Mouse (Mus musculus) adrenal gland, adult 2 months (tissue): ENCODE measurements at regions not wholly inside any gene's neighbourhood (a gene's known extent, or its start where the extent isn't known, plus 50 kb on each side); places are given as distances from the start of the nearest gene placed in this dataset.

ENCODE experiments used
- DNase-seq: peaks from one replicate; pipeline ENCODE4 v3.0.0; 2021

DNA sequence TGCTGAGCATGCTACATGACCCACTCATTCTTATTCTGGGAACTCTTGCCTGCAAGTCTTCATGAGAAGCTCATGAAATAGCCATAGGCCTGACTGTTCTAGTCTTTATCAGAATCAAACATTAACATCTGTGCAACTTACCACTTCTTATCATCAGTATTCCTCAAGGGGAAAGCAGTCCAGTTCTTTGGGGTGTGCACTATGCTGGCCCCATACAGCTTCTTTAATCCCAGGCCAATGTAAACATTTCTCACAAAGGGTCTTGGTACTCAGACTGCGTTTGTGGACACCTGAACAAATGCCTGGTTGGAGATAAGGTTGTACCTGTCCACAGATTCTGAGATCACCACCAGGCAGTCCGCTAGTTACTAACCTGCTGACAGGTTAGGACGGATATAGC lies 51.3 kb downstream of the 3110018I06Rik start:
- DNase-seq, result no peak

GRCm38 (mm10) chr12:107541196-107541595 lies 52.8 kb downstream of the 3110018I06Rik start:
- no peak for DNase-seq

DNA sequence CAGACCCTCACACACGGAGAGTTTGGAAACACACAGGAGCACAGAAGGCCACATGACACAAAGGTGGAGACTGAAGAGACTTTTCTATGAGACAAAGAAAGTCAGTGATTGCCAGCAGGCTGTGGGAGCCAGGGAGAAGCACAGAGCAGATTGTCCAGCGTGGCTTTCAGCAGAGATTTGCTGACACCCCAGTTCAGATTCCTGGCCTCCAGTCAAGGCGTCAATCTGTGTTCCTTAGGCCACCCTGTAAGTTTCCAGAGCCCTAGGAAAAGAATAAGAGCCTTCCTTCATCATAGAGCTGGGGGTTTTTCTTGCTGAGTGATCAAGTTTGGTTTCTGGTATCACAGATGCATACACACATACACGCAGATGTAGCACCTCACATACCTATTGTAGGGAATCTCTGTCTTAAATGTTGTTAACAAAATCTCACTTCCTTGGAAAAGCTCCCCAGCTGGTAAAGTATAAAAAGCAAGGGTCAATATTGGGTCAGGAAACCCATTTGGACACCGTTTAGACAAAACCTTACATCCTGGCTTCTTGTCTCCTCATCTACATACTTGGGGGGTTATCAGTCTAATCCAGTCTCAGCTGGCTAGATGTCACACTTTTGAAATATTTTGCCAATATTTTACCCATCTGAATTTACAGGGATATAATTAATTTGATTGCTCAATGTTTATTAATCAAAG lies 58.9 kb downstream of the 3110018I06Rik start:
- no peak for DNase-seq

DNA sequence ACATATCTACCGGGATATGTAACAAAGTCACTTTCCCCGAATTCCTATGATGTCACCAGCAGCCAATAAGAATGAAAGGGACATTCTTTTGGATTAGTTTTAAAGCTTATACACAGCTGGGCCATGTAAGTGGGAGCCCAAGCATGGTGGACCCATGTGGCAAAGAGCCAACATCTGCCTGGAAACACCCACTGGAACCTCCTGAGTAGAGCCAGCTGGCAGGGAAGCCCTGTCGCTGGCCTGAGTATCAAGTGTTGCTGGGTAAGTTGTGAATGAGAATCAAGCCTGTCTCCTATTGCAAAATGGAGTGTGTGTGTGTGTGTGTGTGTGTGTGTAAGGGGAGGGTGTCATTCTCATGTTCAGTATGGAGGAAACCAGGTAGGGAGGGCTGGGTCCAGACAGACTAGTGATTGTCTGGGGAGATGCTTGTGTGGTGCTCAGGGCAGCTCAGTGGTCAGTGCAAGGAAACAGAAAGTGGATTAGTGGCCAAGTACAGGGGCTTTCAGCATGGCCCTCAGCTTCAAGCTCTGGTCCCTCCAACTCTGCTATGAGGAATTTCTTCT lies 59.5 kb downstream of the 3110018I06Rik start:
- no peak for DNase-seq

DNA sequence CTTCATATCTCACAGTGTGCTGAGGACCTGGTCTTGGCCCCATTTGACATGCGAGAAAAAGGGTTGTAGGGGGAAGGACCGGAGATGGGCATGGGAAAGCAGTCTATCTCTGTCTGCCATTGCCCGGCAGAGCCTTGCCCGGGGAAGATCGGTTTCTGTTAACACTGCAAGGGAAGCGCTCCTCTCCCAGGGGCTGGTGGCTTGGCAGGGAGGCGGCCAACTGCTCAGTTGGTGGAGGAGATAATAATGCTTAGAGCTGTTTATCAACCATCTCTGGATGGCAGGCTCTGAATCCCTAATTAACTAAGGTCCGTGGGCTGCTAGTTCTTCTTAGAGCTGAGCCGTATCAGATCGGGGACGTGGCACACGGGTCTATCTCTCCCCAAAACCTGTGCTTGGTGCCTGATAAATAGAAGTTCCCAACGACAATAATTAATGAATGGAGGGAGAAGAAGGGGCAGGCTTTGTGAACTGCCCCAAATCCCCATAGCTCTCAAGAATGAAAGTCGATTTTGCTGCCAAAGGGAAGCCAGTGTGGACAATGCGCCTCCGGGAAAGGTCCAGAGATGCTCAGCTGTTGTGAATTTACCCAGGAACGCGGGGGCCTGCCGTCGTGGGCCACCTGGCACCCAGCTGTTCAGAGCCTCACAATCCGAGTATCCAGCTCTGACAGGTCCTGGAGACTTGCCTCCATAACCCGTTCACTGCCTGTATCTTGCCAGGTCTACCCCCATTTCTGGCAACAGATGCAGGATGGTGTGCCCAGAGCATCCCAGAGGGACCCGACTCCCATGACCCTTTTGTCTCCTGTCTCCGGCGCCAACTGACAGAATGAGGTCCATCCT lies 61.2 kb downstream of the 3110018I06Rik start:
- DNase-seq, result no peak

- DNase-seq, result no peak
Measured at GRCm38 (mm10) chr12:107559191-107559590, 70.8 kb downstream of the 3110018I06Rik start.

- no peak for DNase-seq
Measured at GRCm38 (mm10) chr12:107560100-107560499, 71.7 kb downstream of the 3110018I06Rik start.

- no peak for DNase-seq
Measured at GRCm38 (mm10) chr12:107572586-107572985, 84.2 kb downstream of the 3110018I06Rik start.

GRCm38 (mm10) chr12:107579508-107579907 lies 91.1 kb downstream of the 3110018I06Rik start:
- DNase-seq, result no peak

- DNase-seq, result no peak
Measured at GRCm38 (mm10) chr12:107583151-107583720, 94.8 kb downstream of the 3110018I06Rik start.

DNA sequence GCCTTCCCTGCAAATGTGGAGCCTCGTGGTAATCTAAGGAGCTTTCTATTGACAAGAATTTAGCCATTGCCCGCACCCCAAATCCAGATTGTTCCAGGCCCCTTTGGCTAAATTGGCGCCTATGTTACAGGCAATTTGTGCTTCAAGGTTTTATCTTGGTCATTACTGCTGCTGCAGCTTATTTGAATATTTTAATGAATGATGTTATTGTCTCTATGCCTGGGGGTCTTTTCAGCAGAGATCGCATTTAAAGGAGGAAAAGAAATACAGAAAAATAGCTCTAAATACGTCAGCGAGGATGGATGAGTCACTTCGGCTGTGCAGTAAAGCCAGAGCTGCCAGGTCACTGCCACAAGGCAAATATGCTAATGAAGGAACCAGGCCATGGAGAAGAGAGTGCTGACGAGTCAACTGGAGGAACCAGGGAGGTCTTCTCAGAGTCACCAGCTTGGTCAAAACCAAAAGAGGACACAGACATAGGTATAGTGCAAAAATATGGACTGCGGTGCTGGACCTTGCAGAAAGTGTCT lies 97.3 kb downstream of the 3110018I06Rik start:
- peak; percentile 5 for DNase-seq

GRCm38 (mm10) chr12:107596236-107596635 lies 107.8 kb downstream of the 3110018I06Rik start:
- no peak for DNase-seq

DNA sequence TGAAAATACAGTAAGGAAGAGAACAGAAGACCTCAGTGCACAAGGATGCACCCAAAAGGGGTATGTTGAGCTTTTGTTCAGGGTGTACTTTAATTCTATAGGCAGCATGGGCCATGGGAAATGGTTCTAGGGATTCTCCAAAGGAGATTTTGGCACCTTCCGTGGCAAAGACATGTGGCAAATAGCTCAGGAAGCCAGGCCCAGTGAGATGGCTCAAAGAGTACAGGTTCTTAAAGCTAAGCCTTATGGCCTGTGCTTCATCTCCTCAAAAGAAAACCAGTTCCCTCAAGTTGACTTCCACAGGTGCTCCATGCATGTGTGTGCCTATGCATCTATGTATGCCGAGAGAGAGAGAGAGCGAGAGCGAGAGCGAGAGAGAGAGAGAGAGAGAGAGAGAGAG lies 112.1 kb downstream of the 3110018I06Rik start:
- no peak for DNase-seq

DNA sequence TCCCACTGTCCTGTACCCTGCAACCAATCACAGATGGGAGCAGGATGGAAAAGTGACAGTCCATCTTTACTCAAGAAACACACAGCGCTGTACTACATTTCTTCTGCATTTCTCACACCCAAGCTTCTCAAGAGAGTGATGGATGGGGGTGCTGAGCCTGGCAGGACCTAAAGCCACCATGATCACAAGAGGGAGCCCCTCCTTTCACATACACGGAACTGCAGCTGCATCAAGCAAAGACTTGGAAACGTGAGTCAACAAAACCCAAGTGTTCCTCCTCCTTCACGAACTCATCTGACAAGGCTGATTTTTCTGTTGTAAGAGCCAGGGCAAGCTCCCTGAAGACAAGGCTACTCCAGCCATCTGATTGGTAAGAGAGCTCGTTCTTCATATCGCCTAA lies 120.5 kb downstream of the 3110018I06Rik start:
- DNase-seq, result no peak

DNA sequence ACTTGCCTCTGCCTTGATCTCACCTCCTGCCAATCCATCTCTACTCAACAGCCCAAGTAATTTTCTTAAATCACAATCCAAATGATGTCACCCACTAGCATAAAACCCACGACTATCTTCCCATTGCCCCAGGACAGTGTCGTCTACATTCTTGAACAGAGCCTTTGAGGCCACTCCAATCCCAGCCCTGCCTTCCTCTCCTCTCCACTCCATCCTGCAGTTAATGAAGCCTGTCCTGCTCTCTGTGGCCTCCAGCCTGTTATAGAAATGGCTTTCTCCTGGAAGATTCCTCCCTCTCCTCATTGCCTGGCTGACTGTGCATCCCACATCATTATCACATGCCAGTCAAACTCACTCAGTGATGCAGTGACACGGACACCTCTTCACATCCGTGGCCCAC lies 121.6 kb downstream of the 3110018I06Rik start:
- DNase-seq, result no peak

DNA sequence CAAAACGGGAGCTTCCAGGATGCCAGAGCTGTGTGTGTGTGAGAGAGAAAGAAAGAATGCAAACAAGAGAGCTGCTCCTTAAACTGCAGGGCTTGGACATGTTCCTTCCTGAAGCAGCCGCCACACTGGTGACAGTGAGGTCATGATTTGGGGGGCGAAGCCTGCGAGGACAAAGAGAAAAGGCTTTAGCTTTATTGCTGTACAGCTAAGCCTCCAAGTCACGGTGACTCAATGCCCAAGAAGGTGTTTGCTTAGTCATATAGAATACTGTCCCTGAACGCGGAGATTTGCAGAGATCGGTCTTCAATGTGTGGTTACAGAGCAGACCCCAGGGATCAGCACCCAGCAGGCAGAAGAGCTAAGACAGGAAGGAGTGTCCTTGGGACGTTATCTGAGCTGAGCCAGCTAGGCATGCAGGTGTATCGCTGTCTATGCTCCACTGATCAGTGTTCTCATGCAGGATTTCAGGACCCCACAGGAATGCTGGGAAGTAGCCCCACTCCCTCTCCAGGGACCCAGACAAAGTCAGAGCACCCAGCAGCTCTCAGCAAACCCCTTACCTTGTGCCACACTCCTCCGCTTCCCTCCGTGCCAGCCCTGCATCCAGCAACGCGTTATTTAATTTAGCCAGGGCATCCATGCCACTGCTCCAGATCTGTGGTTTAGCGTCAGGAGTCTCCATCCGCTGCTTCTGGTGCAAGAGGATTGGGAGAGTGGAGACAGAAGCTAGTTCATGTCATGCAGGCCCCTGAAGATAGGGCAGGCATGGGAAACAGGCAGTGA lies 129.0 kb downstream of the 3110018I06Rik start:
- no peak for DNase-seq

DNA sequence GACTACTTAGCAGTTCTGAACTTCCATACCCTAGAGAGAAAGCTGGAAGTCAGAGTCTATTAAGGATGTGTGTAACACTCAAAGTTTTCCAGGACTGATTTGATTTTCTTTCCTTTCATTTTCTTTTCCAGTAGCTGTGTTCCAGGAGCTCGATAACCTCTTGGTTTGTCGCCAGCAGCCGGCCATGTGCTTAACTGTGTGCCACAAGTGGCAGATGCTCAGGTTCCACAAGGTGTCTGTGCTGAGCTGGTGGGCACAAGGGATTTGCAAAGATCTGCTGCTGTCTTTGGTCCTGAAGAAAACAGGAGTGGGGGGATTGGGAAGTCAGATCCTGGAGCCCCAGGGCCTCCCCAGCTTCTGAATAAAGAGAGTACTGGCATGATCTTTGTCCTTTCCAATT lies 136.0 kb downstream of the 3110018I06Rik start:
- DNase-seq, result no peak

- DNase-seq, result no peak
Measured at GRCm38 (mm10) chr12:107648008-107648407, 159.6 kb downstream of the 3110018I06Rik start.

GRCm38 (mm10) chr12:107652126-107652728 lies 163.8 kb downstream of the 3110018I06Rik start:
- DNase-seq, result no peak

GRCm38 (mm10) chr12:107653131-107653530 lies 164.7 kb downstream of the 3110018I06Rik start:
- DNase-seq, result no peak

GRCm38 (mm10) chr12:107656846-107657245 lies 168.4 kb downstream of the 3110018I06Rik start:
- DNase-seq, result no peak
